Mouse (Mus musculus): Measurements from ENCODE around the gene Baiap2. TPM values are rescaled to one million over a fixed set of nuclear protein-coding genes. Genes with fewer than 3 reads are reported as not detected.

Baiap2 gene
- polyA plus RNA-seq, 1 experiment from 2014 or later, result 8.0 TPM

DNA sequence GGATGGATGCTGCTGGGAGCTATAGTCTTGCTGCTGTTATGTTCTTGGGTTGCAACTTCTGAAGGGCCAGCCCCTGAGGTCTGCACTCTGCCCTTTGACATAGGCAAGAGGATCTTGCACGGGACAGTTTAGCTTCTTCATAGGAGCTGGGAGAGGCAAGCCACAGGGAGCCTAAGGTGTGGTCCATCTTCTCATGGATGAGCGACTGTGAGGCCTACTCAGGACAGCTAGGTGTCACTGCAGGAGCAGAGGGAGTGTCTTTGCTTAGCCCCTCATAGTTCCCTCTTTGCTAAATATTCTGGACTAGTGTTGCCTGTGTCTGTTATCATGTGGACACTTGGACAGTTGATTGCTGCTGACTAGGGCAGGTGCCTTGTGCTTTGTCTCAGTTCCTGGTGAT, 5.3 kb downstream of the Baiap2 start:
- H3K9me3 ChIP-seq (replicated peaks), result no peaks in the 10 kb centered on the region
- H3K4me1 ChIP-seq (replicated peaks), result peaks cover 57% of the 10 kb centered on the region
- ATAC-seq (ENCODE audit: insufficient read depth), result no peak
- peaks cover 30% of the 10 kb centered on the region for H3K27me3 ChIP-seq
- H3K27ac ChIP-seq (replicated peaks), result peak overlapping the region; percentile 55; the same call in 1 of the 2 replicates
- H3K4me2 ChIP-seq, result peak overlapping the region; percentile 20; the same call in 1 of the 2 replicates
- 40% methylated on average over 2 of the region's 2 CpGs for WGBS (ENCODE audit: insufficient replicate concordance)
- H3K9ac ChIP-seq, result no peak overlapping the region
- H3K36me3 ChIP-seq (replicated peaks), result no peaks in the 10 kb centered on the region
- no peak overlapping the region for H3K4me3 ChIP-seq (replicated peaks)

DNA sequence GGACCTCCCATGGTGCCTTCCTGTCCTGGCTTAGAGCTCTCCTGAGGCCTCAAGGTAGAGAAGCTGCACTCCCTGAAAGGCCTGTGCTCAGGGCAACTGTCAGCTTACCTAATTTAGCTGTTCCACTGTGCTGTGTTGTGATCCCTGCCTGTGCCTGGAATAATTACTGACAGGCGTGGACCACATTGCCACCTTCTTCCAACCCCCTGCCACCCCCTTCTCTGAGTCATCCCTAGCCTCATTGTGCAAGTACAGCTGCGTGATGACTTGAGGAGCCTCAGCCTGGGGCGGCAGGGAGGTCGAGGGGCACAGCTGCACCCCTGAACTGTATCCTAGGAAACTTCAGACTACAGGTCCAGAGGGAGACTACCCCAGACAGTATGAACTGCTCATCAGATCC, 5.7 kb downstream of the Baiap2 start:
- WGBS (ENCODE audit: insufficient replicate concordance), result 47% methylated on average over 4 of the region's 4 CpGs
- Histone ChIP-seq H3K9ac (no peak overlapping the region), H3K27me3 (peaks cover 25% of the 10 kb centered on the region)

DNA sequence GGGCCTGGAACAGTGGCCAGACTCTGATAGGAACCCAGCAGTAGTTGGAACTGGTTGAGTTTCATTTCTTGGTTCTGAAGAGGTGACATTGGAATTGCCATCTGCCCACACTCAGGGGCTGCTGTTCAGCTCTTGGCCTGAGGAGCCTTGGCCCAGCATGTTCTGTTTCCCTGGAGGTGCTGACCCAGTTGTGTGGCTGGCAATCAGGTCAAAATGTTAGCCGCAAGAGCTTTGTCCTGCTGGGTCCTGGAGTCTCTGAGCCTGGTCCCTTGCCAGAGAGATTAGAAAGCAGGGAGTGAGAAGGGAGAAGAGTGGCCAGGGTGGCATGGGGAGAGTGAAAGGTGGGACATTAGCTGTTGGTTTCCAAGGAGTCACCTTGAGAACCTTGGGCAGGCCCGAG, 6.2 kb downstream of the Baiap2 start:
- Histone ChIP-seq H3K4me2 (no peak overlapping the region), H3K27me3 (peaks cover 20% of the 10 kb centered on the region), H3K36me3 (replicated peaks) (no peaks in the 10 kb centered on the region), H3K4me3 (replicated peaks) (no peak overlapping the region), H3K27ac (replicated peaks) (no peak overlapping the region), H3K4me1 (replicated peaks) (peaks cover 58% of the 10 kb centered on the region), H3K9me3 (replicated peaks) (no peaks in the 10 kb centered on the region), H3K9ac (no peak overlapping the region)
- WGBS (ENCODE audit: insufficient replicate concordance), result 78% methylated on average over 2 of the region's 2 CpGs
- ATAC-seq (ENCODE audit: insufficient read depth), result no peak

More for the DNA sequence above, 5.7 kb downstream of the Baiap2 start:
- peaks cover 57% of the 10 kb centered on the region for H3K4me1 ChIP-seq (replicated peaks)
- no peaks in the 10 kb centered on the region for H3K9me3 ChIP-seq (replicated peaks)
- no peak overlapping the region for H3K4me2 ChIP-seq
- no peak overlapping the region for H3K27ac ChIP-seq (replicated peaks)
- no peak overlapping the region for H3K4me3 ChIP-seq (replicated peaks)
- no peaks in the 10 kb centered on the region for H3K36me3 ChIP-seq (replicated peaks)
- no peak for ATAC-seq (ENCODE audit: insufficient read depth)

DNA sequence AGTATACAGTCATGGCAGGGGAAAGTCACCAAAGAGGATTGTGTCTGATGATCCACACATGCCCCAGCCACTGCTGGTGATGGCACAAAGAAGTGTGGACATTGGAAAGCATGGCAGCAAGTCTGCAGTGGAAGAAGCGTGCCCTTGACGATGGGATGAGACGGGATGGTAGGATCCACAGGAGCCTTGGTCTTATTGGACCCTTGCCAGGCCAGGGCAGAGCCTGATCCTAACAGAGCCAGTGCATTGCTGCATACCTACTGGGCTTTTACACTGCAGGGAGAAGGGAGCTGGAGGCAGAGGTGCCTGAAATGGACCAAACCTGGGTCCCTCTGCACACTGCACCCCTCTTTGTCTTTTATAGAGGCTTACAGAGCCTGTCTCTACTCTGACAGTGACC, 8.0 kb downstream of the Baiap2 start:
- Histone ChIP-seq H3K4me1 (replicated peaks) (peaks cover 69% of the 10 kb centered on the region), H3K9ac (no peak overlapping the region), H3K27ac (replicated peaks) (no peak overlapping the region)

DNA sequence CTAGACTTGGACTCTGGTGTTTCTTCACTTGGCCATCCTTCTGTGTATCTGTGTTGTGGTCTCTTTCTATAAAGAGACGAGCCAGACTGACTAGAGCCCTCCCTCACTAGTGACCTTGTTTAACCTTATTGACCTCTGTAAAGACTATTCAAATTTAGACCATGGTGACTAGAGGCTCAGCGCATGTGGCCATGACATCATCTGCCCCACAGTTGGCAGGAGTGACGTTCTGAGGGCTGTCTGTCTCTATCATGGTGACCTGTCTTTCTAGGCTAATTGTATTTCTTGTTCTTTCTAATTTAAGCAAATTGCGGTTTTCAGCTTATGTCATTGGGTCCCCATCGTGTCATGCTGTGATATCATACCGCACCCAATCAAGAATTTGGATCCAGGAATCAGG, 8.8 kb downstream of the Baiap2 start:
- peaks cover 70% of the 10 kb centered on the region for H3K4me1 ChIP-seq (replicated peaks)
- WGBS (ENCODE audit: insufficient replicate concordance), result 62% methylated on average over 6 of the region's 6 CpGs
- H3K27ac ChIP-seq (replicated peaks), result no peak overlapping the region
- H3K27me3 ChIP-seq, result no peaks in the 10 kb centered on the region
- H3K9ac ChIP-seq, result no peak overlapping the region
- ATAC-seq (ENCODE audit: insufficient read depth), result no peak
- no peak overlapping the region for H3K4me3 ChIP-seq (replicated peaks)
- no peaks in the 10 kb centered on the region for H3K36me3 ChIP-seq (replicated peaks)
- H3K4me2 ChIP-seq, result no peak overlapping the region
- H3K9me3 ChIP-seq (replicated peaks), result no peaks in the 10 kb centered on the region

More for the DNA sequence above, 8.0 kb downstream of the Baiap2 start:
- 76% methylated on average over 3 of the region's 3 CpGs for WGBS (ENCODE audit: insufficient replicate concordance)
- no peaks in the 10 kb centered on the region for H3K36me3 ChIP-seq (replicated peaks)
- ATAC-seq (ENCODE audit: insufficient read depth), result no peak
- peaks cover 3% of the 10 kb centered on the region for H3K27me3 ChIP-seq
- no peaks in the 10 kb centered on the region for H3K9me3 ChIP-seq (replicated peaks)
- no peak overlapping the region for H3K4me2 ChIP-seq
- no peak overlapping the region for H3K4me3 ChIP-seq (replicated peaks)

DNA sequence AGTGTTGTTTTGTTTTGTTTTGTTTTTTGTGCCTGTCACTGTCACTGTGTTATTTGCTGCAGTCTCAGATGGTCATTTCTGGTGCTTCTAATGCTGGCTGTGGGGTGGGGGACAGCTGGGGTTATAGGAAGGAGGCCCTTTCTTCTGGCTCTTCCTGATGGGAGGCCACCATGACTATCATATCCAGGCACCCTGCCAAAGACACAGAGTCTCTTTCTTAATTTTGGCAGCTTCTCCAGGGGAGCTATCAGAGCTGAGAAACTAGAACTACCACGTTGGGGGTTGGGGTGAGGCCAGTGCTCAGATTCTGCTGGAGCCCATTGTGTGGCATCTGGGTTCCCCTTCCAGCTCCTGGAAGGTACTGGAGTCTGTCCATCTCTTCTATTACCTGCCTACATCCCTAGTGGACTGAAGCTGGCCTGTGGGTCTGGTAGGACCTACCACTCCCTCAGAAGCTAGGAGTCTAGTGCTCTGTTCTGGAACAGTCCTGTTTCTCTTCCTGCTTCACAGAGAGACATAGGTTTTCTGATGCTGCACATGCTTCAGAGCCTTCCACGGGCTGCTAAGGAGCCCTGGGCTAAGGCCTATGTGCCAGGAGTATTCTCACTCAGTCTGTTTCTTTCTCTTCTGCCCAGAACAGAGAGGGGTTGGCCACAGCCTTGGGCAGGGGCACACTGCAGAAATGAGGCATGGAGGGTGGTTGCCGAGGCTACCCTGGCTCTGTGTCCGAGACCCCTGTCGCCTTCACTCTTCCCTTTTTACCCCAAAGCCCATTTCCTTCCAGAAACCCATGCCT, 10.1 kb downstream of the Baiap2 start:
- Histone ChIP-seq H3K4me2 (no peak overlapping the region), H3K4me3 (replicated peaks) (no peak overlapping the region), H3K27me3 (no peaks in the 10 kb centered on the region), H3K36me3 (replicated peaks) (no peaks in the 10 kb centered on the region), H3K9me3 (replicated peaks) (no peaks in the 10 kb centered on the region), H3K4me1 (replicated peaks) (peaks cover 63% of the 10 kb centered on the region), H3K27ac (replicated peaks) (no peak overlapping the region), H3K9ac (no peak overlapping the region)
- 37% methylated on average over 5 of the region's 5 CpGs for WGBS (ENCODE audit: insufficient replicate concordance)
- ATAC-seq (ENCODE audit: insufficient read depth), result no peak

DNA sequence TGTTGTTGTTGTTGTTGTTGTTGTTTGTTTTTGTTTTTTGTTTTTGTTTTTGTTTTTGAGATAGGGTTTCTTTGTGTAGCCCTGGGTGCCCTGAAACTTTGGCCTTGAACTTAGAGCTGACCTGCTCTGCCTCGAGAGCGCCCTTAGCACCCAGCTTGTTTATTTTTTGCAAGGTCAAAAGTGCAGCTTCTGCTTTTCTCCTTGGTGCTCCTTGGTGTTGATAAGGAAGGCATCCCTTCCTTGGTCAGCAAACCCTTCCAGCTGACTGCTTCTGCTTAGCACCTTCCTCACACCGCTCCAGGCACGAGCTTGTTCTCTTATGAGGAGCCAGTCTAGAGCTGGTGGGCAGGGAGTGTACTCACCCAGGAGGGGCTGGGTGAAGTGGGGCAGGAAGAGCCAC, 11.7 kb downstream of the Baiap2 start:
- Histone ChIP-seq H3K4me3 (replicated peaks) (no peak overlapping the region), H3K9me3 (replicated peaks) (no peaks in the 10 kb centered on the region), H3K4me1 (replicated peaks) (peaks cover 50% of the 10 kb centered on the region), H3K27me3 (no peaks in the 10 kb centered on the region), H3K9ac (no peak overlapping the region), H3K27ac (replicated peaks) (no peak overlapping the region), H3K36me3 (replicated peaks) (0 out of 2 replicates have a peak, but pooled peaks cover 4% of the 10 kb centered on the region), H3K4me2 (no peak overlapping the region; the same call in 1 of the 2 replicates)
- 19% methylated on average over 4 of the region's 4 CpGs for WGBS (ENCODE audit: insufficient replicate concordance)
- no peak for ATAC-seq (ENCODE audit: insufficient read depth)

DNA sequence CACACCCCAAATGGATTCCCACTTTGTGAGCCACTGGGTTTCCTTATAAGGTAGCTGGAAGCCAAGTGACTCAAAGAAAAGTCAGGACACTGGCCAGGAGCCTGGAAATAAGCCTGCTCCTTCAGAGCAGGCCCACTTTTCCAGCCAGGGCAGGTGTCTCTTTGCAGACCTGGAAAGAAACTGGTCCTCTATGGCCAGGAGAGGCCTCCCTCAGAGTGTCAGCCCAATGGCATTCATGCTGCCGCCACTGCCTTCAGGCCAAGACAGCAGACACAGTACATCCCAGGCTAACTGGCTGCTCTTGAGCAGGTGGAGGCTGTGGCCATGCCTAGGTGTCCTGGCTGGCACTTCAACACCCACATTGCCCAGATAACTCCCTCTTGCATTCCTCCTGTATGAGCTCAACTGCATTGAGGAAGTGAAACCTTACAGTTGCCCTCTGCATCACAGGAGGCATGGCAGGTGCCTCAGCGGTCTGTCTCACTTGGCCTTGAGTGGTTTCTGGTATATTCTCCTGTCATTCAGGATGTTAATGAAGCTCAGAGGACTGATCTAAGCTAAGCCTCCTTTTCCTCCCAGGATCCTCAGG, 12.3 kb downstream of the Baiap2 start:
- H3K4me1 ChIP-seq (replicated peaks), result peaks cover 48% of the 10 kb centered on the region
- no peak overlapping the region for H3K27ac ChIP-seq (replicated peaks)
- WGBS (ENCODE audit: insufficient replicate concordance), result 50% methylated on average over 2 of the region's 2 CpGs
- no peaks in the 10 kb centered on the region for H3K27me3 ChIP-seq
- no peak overlapping the region for H3K4me3 ChIP-seq (replicated peaks)
- no peak overlapping the region for H3K9ac ChIP-seq
- H3K4me2 ChIP-seq, result no peak overlapping the region; the same call in 1 of the 2 replicates
- H3K9me3 ChIP-seq (replicated peaks), result no peaks in the 10 kb centered on the region
- no peak for ATAC-seq (ENCODE audit: insufficient read depth)
- 0 out of 2 replicates have a peak, but pooled peaks cover 4% of the 10 kb centered on the region for H3K36me3 ChIP-seq (replicated peaks)

DNA sequence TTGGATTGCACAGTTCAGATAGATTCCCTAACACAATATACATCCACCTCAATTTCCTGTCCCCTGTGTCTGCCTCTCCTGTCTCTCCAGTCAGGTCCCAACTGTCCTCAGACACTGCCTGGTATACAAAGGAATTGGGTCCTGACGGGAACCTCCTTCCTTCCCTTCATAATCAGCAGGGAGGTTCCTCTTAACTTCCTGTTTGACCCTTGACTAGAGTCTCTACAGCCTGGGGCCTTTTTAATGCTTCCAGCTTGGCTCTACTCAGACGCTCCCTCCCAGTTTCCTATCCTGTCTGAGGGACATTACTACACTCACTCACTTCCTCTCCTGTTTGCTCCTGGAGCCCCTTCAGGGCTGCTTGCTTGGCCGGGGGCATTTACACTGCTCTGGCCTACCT, 12.9 kb downstream of the Baiap2 start:
- 0 out of 2 replicates have a peak, but pooled peaks cover 4% of the 10 kb centered on the region for H3K36me3 ChIP-seq (replicated peaks)
- peaks cover 48% of the 10 kb centered on the region for H3K4me1 ChIP-seq (replicated peaks)
- H3K9ac ChIP-seq, result no peak overlapping the region
- no peak overlapping the region for H3K4me2 ChIP-seq
- H3K4me3 ChIP-seq (replicated peaks), result no peak overlapping the region
- no peaks in the 10 kb centered on the region for H3K9me3 ChIP-seq (replicated peaks)
- ATAC-seq (ENCODE audit: insufficient read depth), result no peak
- 22% methylated on average over 3 of the region's 3 CpGs for WGBS (ENCODE audit: insufficient replicate concordance)
- 0 out of 2 replicates have a peak overlapping the region, but pooled peaks have one; percentile 45 for H3K27ac ChIP-seq (replicated peaks)
- no peaks in the 10 kb centered on the region for H3K27me3 ChIP-seq

DNA sequence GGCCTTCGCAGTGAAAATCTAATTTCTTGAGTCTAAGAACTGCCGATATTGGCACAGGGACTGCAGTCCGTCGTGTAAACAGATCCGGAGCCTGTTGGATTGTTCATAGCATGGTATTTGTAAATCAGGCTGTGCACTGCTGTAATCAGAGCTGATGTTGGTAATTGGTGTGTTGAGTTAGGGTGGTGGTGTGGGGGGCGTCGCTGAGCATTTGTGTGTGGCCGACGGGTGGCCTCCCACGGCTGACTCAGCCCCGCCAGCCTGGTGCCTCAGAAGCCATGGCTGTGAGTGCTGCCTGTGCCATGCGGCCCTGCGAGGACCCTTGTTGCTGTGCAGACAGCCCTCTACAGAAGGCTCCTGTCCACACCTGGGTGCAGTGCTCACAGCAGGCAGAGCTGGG, 14.0 kb downstream of the Baiap2 start:
- WGBS (ENCODE audit: insufficient replicate concordance), result 75% methylated on average over 13 of the region's 13 CpGs
- H3K27me3 ChIP-seq, result no peaks in the 10 kb centered on the region
- H3K9me3 ChIP-seq (replicated peaks), result no peaks in the 10 kb centered on the region
- H3K27ac ChIP-seq (replicated peaks), result no peak overlapping the region
- H3K36me3 ChIP-seq (replicated peaks), result 0 out of 2 replicates have a peak, but pooled peaks cover 4% of the 10 kb centered on the region
- H3K4me2 ChIP-seq, result no peak overlapping the region
- peaks cover 43% of the 10 kb centered on the region for H3K4me1 ChIP-seq (replicated peaks)
- H3K4me3 ChIP-seq (replicated peaks), result no peak overlapping the region
- no peak overlapping the region for H3K9ac ChIP-seq
- ATAC-seq (ENCODE audit: insufficient read depth), result no peak

DNA sequence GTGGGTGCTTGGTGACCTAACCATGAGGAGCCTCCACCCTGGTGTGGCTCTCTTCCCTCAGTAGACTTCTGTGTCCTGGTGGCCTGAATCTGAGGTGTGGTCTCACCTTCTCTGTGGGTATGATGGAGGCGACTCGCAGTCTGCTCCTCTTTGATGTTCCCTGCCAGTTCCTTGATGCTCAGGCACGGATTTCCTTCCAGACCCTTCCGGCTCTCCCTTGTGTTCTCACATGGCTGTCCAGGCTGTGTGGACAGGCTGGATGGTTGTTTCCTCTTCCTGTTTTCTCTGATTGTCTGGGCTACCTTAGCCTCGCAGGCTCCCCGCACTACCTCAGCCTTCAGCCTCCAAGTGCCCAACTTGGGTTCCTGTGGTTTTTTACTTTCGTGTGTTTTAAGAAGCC, 16.3 kb downstream of the Baiap2 start:
- H3K9me3 ChIP-seq (replicated peaks), result no peaks in the 10 kb centered on the region
- 47% methylated on average over 7 of the region's 7 CpGs for WGBS (ENCODE audit: insufficient replicate concordance)
- H3K27ac ChIP-seq (replicated peaks), result no peak overlapping the region
- 0 out of 2 replicates have a peak, but pooled peaks cover 4% of the 10 kb centered on the region for H3K36me3 ChIP-seq (replicated peaks)
- ATAC-seq (ENCODE audit: insufficient read depth), result no peak
- H3K4me3 ChIP-seq (replicated peaks), result no peak overlapping the region
- peaks cover 24% of the 10 kb centered on the region for H3K4me1 ChIP-seq (replicated peaks)
- no peak overlapping the region for H3K4me2 ChIP-seq
- no peaks in the 10 kb centered on the region for H3K27me3 ChIP-seq
- H3K9ac ChIP-seq, result no peak overlapping the region

Data from liver, embryonic 15.5 days (tissue).